Mouse (Mus musculus): ENCODE measurements around the gene Plekhh1. TPM values are rescaled to one million over a fixed set of nuclear protein-coding genes. Genes with fewer than 3 reads are reported as not detected.

Plekhh1 gene
- polyA plus RNA-seq, 1 experiment, result not detected

GRCm38 (mm10) chr12:79049807-79050206 lies 20.8 kb downstream of the Plekhh1 start:
- Histone ChIP-seq H3K27ac (replicated peaks; ENCODE audit: low read depth, low read length) (no peak overlapping the region), H3K4me3 (ENCODE audit: insufficient read depth, low read depth, low read length) (no peak overlapping the region), H3K4me1 (ENCODE audit: control insufficient read depth, insufficient read depth, insufficient read length, low read length) (no peaks in the 10 kb centered on the region)

- Histone ChIP-seq H3K4me3 (ENCODE audit: insufficient read depth, low read depth, low read length) (no peak overlapping the region), H3K27ac (replicated peaks; ENCODE audit: low read depth, low read length) (no peak overlapping the region), H3K4me1 (ENCODE audit: control insufficient read depth, insufficient read depth, insufficient read length, low read length) (no peaks in the 10 kb centered on the region)
Observed at GRCm38 (mm10) chr12:79050545-79051212, 21.7 kb downstream of the Plekhh1 start.

- H3K4me1 ChIP-seq (ENCODE audit: control insufficient read depth, insufficient read depth, insufficient read length, low read length), result no peaks in the 10 kb centered on the region
- H3K4me3 ChIP-seq (ENCODE audit: insufficient read depth, low read depth, low read length), result no peak overlapping the region
- no peak overlapping the region for H3K27ac ChIP-seq (replicated peaks; ENCODE audit: low read depth, low read length)
Observed at GRCm38 (mm10) chr12:79052073-79052472, 23.1 kb downstream of the Plekhh1 start.

GRCm38 (mm10) chr12:79055276-79055675 lies 26.3 kb downstream of the Plekhh1 start:
- no peak overlapping the region for H3K4me3 ChIP-seq (ENCODE audit: insufficient read depth, low read depth, low read length)
- no peak overlapping the region for H3K27ac ChIP-seq (replicated peaks; ENCODE audit: low read depth, low read length)
- no peaks in the 10 kb centered on the region for H3K4me1 ChIP-seq (ENCODE audit: control insufficient read depth, insufficient read depth, insufficient read length, low read length)

- Histone ChIP-seq H3K27ac (replicated peaks; ENCODE audit: low read depth, low read length) (no peak overlapping the region), H3K4me1 (ENCODE audit: control insufficient read depth, insufficient read depth, insufficient read length, low read length) (peaks cover 8% of the 10 kb centered on the region; the same call in 1 of the 2 replicates), H3K4me3 (ENCODE audit: insufficient read depth, low read depth, low read length) (no peak overlapping the region)
Observed at GRCm38 (mm10) chr12:79059573-79059972, 30.6 kb downstream of the Plekhh1 start.

GRCm38 (mm10) chr12:79060134-79060533 lies 31.2 kb downstream of the Plekhh1 start:
- H3K27ac ChIP-seq (replicated peaks; ENCODE audit: low read depth, low read length), result no peak overlapping the region
- peaks cover 8% of the 10 kb centered on the region; the same call in 1 of the 2 replicates for H3K4me1 ChIP-seq (ENCODE audit: control insufficient read depth, insufficient read depth, insufficient read length, low read length)
- no peak overlapping the region for H3K4me3 ChIP-seq (ENCODE audit: insufficient read depth, low read depth, low read length)

GRCm38 (mm10) chr12:79060766-79061652 lies 32.0 kb downstream of the Plekhh1 start:
- Histone ChIP-seq H3K4me1 (ENCODE audit: control insufficient read depth, insufficient read depth, insufficient read length, low read length) (peaks cover 8% of the 10 kb centered on the region; the same call in 1 of the 2 replicates), H3K27ac (replicated peaks; ENCODE audit: low read depth, low read length) (no peak overlapping the region), H3K4me3 (ENCODE audit: insufficient read depth, low read depth, low read length) (no peak overlapping the region)

GRCm38 (mm10) chr12:79064451-79064850 lies 35.5 kb downstream of the Plekhh1 start:
- Histone ChIP-seq H3K4me3 (ENCODE audit: insufficient read depth, low read depth, low read length) (no peak overlapping the region), H3K4me1 (ENCODE audit: control insufficient read depth, insufficient read depth, insufficient read length, low read length) (peaks cover 8% of the 10 kb centered on the region; the same call in 1 of the 2 replicates), H3K27ac (replicated peaks; ENCODE audit: low read depth, low read length) (no peak overlapping the region)

- Histone ChIP-seq H3K4me3 (ENCODE audit: insufficient read depth, low read depth, low read length) (no peak overlapping the region), H3K27ac (replicated peaks; ENCODE audit: low read depth, low read length) (no peak overlapping the region), H3K4me1 (ENCODE audit: control insufficient read depth, insufficient read depth, insufficient read length, low read length) (peaks cover 3% of the 10 kb centered on the region; the same call in 1 of the 2 replicates)
Observed at GRCm38 (mm10) chr12:79066431-79066830, 37.5 kb downstream of the Plekhh1 start.

- Histone ChIP-seq H3K27ac (replicated peaks; ENCODE audit: low read depth, low read length) (no peak overlapping the region), H3K4me3 (ENCODE audit: insufficient read depth, low read depth, low read length) (no peak overlapping the region), H3K4me1 (ENCODE audit: control insufficient read depth, insufficient read depth, insufficient read length, low read length) (no peaks in the 10 kb centered on the region)
Observed at GRCm38 (mm10) chr12:79067526-79067925, 38.6 kb downstream of the Plekhh1 start.

- Histone ChIP-seq H3K4me3 (ENCODE audit: insufficient read depth, low read depth, low read length) (no peak overlapping the region), H3K4me1 (ENCODE audit: control insufficient read depth, insufficient read depth, insufficient read length, low read length) (no peaks in the 10 kb centered on the region), H3K27ac (replicated peaks; ENCODE audit: low read depth, low read length) (no peak overlapping the region)
Observed at GRCm38 (mm10) chr12:79068306-79068705, 39.3 kb downstream of the Plekhh1 start.

- no peak overlapping the region for H3K4me3 ChIP-seq (ENCODE audit: insufficient read depth, low read depth, low read length)
- no peak overlapping the region for H3K27ac ChIP-seq (replicated peaks; ENCODE audit: low read depth, low read length)
- no peaks in the 10 kb centered on the region for H3K4me1 ChIP-seq (ENCODE audit: control insufficient read depth, insufficient read depth, insufficient read length, low read length)
Observed at GRCm38 (mm10) chr12:79069187-79069608, 40.2 kb downstream of the Plekhh1 start.

GRCm38 (mm10) chr12:79069916-79070315 lies 41.0 kb downstream of the Plekhh1 start:
- Histone ChIP-seq H3K4me1 (ENCODE audit: control insufficient read depth, insufficient read depth, insufficient read length, low read length) (no peaks in the 10 kb centered on the region), H3K27ac (replicated peaks; ENCODE audit: low read depth, low read length) (no peak overlapping the region)

GRCm38 (mm10) chr12:79070736-79071333 lies 41.9 kb downstream of the Plekhh1 start:
- Histone ChIP-seq H3K4me1 (ENCODE audit: control insufficient read depth, insufficient read depth, insufficient read length, low read length) (no peaks in the 10 kb centered on the region), H3K27ac (replicated peaks; ENCODE audit: low read depth, low read length) (no peak overlapping the region), H3K4me3 (ENCODE audit: insufficient read depth, low read depth, low read length) (no peak overlapping the region)

More at GRCm38 (mm10) chr12:79069916-79070315, 41.0 kb downstream of the Plekhh1 start:
- no peak overlapping the region for H3K4me3 ChIP-seq (ENCODE audit: insufficient read depth, low read depth, low read length)

GRCm38 (mm10) chr12:79072576-79072975 lies 43.6 kb downstream of the Plekhh1 start:
- Histone ChIP-seq H3K4me3 (ENCODE audit: insufficient read depth, low read depth, low read length) (no peak overlapping the region), H3K27ac (replicated peaks; ENCODE audit: low read depth, low read length) (no peak overlapping the region), H3K4me1 (ENCODE audit: control insufficient read depth, insufficient read depth, insufficient read length, low read length) (no peaks in the 10 kb centered on the region)

All from brown adipose tissue, adult 24 weeks (tissue).